Mouse (Mus musculus): ENCODE data around the gene Khdc4. TPM values are rescaled to one million over a fixed set of nuclear protein-coding genes. Genes with fewer than 3 reads are reported as not detected.

The Khdc4 gene
- polyA plus RNA-seq, 1 experiment from 2014 or later: 60.2 TPM

DNA sequence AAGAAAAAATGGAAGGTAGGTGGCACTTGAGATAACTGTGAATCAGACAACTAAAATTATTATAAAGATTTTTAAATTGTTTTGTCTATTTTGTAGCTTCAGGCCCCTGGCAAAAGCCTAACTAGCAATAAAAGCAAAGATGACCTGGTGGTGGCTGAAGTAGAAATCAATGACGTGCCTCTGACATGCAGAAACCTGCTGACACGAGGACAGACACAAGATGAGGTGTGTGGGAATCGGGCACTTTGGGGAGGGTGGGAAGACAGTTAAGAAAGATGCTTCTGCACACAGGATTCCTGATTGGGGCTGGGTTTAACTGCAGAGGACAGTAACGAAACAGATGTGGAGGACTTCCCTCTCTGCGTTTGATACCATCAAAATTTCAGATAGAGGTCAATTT, 3.5 kb downstream of the Khdc4 start:
- peaks cover 70% of the 10 kb centered on the region for H3K36me3 ChIP-seq (ENCODE audit: control insufficient read depth, insufficient read depth, low read length)
- H3K4me1 ChIP-seq (ENCODE audit: control insufficient read depth in 2 of 2, insufficient read depth in 2 of 2, low read length in 2 of 2): peaks cover 3 to 20% of the 10 kb centered on the region in 2 experiments; a peak in 3 of 4 replicates
- 70% methylated on average over 5 of the region's 5 CpGs for WGBS
- H3K27me3 ChIP-seq (ENCODE audit: control insufficient read depth, insufficient read depth, low read length): no peaks in the 10 kb centered on the region
- H3K4me2 ChIP-seq (ENCODE audit: low read length): no peak overlapping the region
- no peak overlapping the region for H3K9ac ChIP-seq (ENCODE audit: low read length)
- no peak overlapping the region for H3K4me3 ChIP-seq (ENCODE audit: control insufficient read depth in 1 of 2, insufficient read depth in 1 of 2, low read depth in 1 of 2, low read length in 2 of 2)
- no peak overlapping the region for H3K27ac ChIP-seq (replicated peaks in 1 of 2; ENCODE audit: control insufficient read depth in 1 of 2, insufficient read depth in 1 of 2, low read depth in 2 of 2, low read length in 2 of 2)
- ATAC-seq (ENCODE audit: insufficient number of reproducible peaks, insufficient read depth, low FRiP score, low read depth): no peak
- H3K9me3 ChIP-seq (ENCODE audit: control insufficient read depth, low read length): no peaks in the 10 kb centered on the region

GRCm38 (mm10) chr3:88695545-88695944, 9.9 kb downstream of the Khdc4 start:
- no peak for ATAC-seq (ENCODE audit: insufficient number of reproducible peaks, insufficient read depth, low FRiP score, low read depth)
- Histone ChIP-seq H3K9me3 (ENCODE audit: control insufficient read depth, low read length) (no peaks in the 10 kb centered on the region), H3K27me3 (ENCODE audit: control insufficient read depth, insufficient read depth, low read length) (no peaks in the 10 kb centered on the region), H3K4me3 (ENCODE audit: control insufficient read depth in 1 of 2, insufficient read depth in 1 of 2, low read depth in 1 of 2, low read length in 2 of 2) (no peak overlapping the region), H3K27ac (replicated peaks in 1 of 2; ENCODE audit: control insufficient read depth in 1 of 2, insufficient read depth in 1 of 2, low read depth in 2 of 2, low read length in 2 of 2) (no peak overlapping the region), H3K9ac (ENCODE audit: low read length) (no peak overlapping the region), H3K4me2 (ENCODE audit: low read length) (no peak overlapping the region), H3K36me3 (ENCODE audit: control insufficient read depth, insufficient read depth, low read length) (peaks cover 99% of the 10 kb centered on the region), H3K4me1 (ENCODE audit: control insufficient read depth in 2 of 2, insufficient read depth in 2 of 2, low read length in 2 of 2) (peaks cover 0 to 5% of the 10 kb centered on the region in 2 experiments; a peak in 3 of 4 replicates)

GRCm38 (mm10) chr3:88698051-88698450, 12.4 kb downstream of the Khdc4 start:
- WGBS: 97% methylated on average over 1 of the region's 1 CpGs
- Histone ChIP-seq H3K9ac (ENCODE audit: low read length) (no peak overlapping the region), H3K4me2 (ENCODE audit: low read length) (no peak overlapping the region), H3K9me3 (ENCODE audit: control insufficient read depth, low read length) (no peaks in the 10 kb centered on the region), H3K4me1 (ENCODE audit: control insufficient read depth in 2 of 2, insufficient read depth in 2 of 2, low read length in 2 of 2) (peaks cover 2 to 19% of the 10 kb centered on the region in 2 experiments; a peak in 3 of 4 replicates), H3K36me3 (ENCODE audit: control insufficient read depth, insufficient read depth, low read length) (peaks cover 96% of the 10 kb centered on the region), H3K27me3 (ENCODE audit: control insufficient read depth, insufficient read depth, low read length) (no peaks in the 10 kb centered on the region), H3K27ac (replicated peaks in 1 of 2; ENCODE audit: control insufficient read depth in 1 of 2, insufficient read depth in 1 of 2, low read depth in 2 of 2, low read length in 2 of 2) (no peak overlapping the region), H3K4me3 (ENCODE audit: control insufficient read depth in 1 of 2, insufficient read depth in 1 of 2, low read depth in 1 of 2, low read length in 2 of 2) (no peak overlapping the region)
- no peak for ATAC-seq (ENCODE audit: insufficient number of reproducible peaks, insufficient read depth, low FRiP score, low read depth)

DNA sequence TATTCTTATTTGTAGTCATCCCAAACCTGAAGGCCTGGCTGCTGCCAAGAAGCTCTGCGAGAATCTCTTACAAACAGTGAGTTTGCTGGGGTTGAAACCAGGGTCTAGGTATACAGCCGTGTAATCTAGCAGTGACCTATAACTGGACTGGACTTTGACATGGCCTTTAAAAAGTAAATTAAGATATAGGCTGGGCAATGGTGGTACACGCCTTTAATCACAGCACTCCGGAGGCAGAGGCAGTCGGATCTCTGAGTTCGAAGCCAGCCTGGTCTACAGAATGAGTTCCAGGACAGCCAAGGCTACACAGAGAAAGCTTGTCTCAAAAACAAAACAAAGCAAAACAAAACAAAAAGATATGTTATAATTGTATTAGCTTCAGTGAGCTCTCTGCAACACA, 13.2 kb downstream of the Khdc4 start:
- H3K36me3 ChIP-seq (ENCODE audit: control insufficient read depth, insufficient read depth, low read length): peaks cover 96% of the 10 kb centered on the region
- peaks cover 2 to 19% of the 10 kb centered on the region in 2 experiments; a peak in 3 of 4 replicates for H3K4me1 ChIP-seq (ENCODE audit: control insufficient read depth in 2 of 2, insufficient read depth in 2 of 2, low read length in 2 of 2)
- no peak overlapping the region for H3K4me3 ChIP-seq (ENCODE audit: control insufficient read depth in 1 of 2, insufficient read depth in 1 of 2, low read depth in 1 of 2, low read length in 2 of 2)
- no peak overlapping the region for H3K4me2 ChIP-seq (ENCODE audit: low read length)
- no peaks in the 10 kb centered on the region for H3K27me3 ChIP-seq (ENCODE audit: control insufficient read depth, insufficient read depth, low read length)
- no peaks in the 10 kb centered on the region for H3K9me3 ChIP-seq (ENCODE audit: control insufficient read depth, low read length)
- no peak for ATAC-seq (ENCODE audit: insufficient number of reproducible peaks, insufficient read depth, low FRiP score, low read depth)
- 93% methylated on average over 6 of the region's 6 CpGs for WGBS
- H3K9ac ChIP-seq (ENCODE audit: low read length): no peak overlapping the region
- H3K27ac ChIP-seq (replicated peaks in 1 of 2; ENCODE audit: control insufficient read depth in 1 of 2, insufficient read depth in 1 of 2, low read depth in 2 of 2, low read length in 2 of 2): no peak overlapping the region

GRCm38 (mm10) chr3:88700247-88700646, 14.6 kb downstream of the Khdc4 start:
- ATAC-seq (ENCODE audit: insufficient number of reproducible peaks, insufficient read depth, low FRiP score, low read depth): no peak
- 83% methylated on average over 3 of the region's 3 CpGs for WGBS
- Histone ChIP-seq H3K27ac (replicated peaks in 1 of 2; ENCODE audit: control insufficient read depth in 1 of 2, insufficient read depth in 1 of 2, low read depth in 2 of 2, low read length in 2 of 2) (no peak overlapping the region), H3K4me1 (ENCODE audit: control insufficient read depth in 2 of 2, insufficient read depth in 2 of 2, low read length in 2 of 2) (peaks cover 2 to 19% of the 10 kb centered on the region in 2 experiments; a peak in 3 of 4 replicates), H3K9me3 (ENCODE audit: control insufficient read depth, low read length) (no peaks in the 10 kb centered on the region), H3K27me3 (ENCODE audit: control insufficient read depth, insufficient read depth, low read length) (no peaks in the 10 kb centered on the region), H3K36me3 (ENCODE audit: control insufficient read depth, insufficient read depth, low read length) (peaks cover 95% of the 10 kb centered on the region), H3K4me3 (ENCODE audit: control insufficient read depth in 1 of 2, insufficient read depth in 1 of 2, low read depth in 1 of 2, low read length in 2 of 2) (no peak overlapping the region), H3K4me2 (ENCODE audit: low read length) (no peak overlapping the region), H3K9ac (ENCODE audit: low read length) (no peak overlapping the region)

GRCm38 (mm10) chr3:88701222-88701621, 15.6 kb downstream of the Khdc4 start:
- Histone ChIP-seq H3K4me2 (ENCODE audit: low read length) (no peak overlapping the region; the same call in 1 of the 2 replicates), H3K36me3 (ENCODE audit: control insufficient read depth, insufficient read depth, low read length) (peaks cover 94% of the 10 kb centered on the region), H3K27me3 (ENCODE audit: control insufficient read depth, insufficient read depth, low read length) (no peaks in the 10 kb centered on the region), H3K27ac (replicated peaks in 1 of 2; ENCODE audit: control insufficient read depth in 1 of 2, insufficient read depth in 1 of 2, low read depth in 2 of 2, low read length in 2 of 2) (peak overlapping the region in 1 of 2 experiments; percentile 39; a peak in 1 of 4 replicates), H3K9me3 (ENCODE audit: control insufficient read depth, low read length) (no peaks in the 10 kb centered on the region), H3K9ac (ENCODE audit: low read length) (no peak overlapping the region), H3K4me1 (ENCODE audit: control insufficient read depth in 2 of 2, insufficient read depth in 2 of 2, low read length in 2 of 2) (peaks cover 2 to 19% of the 10 kb centered on the region in 2 experiments; a peak in 3 of 4 replicates), H3K4me3 (ENCODE audit: control insufficient read depth in 1 of 2, insufficient read depth in 1 of 2, low read depth in 1 of 2, low read length in 2 of 2) (no peak overlapping the region)
- 24% methylated on average over 3 of the region's 3 CpGs for WGBS
- ATAC-seq (ENCODE audit: insufficient number of reproducible peaks, insufficient read depth, low FRiP score, low read depth): peak; percentile 64

DNA sequence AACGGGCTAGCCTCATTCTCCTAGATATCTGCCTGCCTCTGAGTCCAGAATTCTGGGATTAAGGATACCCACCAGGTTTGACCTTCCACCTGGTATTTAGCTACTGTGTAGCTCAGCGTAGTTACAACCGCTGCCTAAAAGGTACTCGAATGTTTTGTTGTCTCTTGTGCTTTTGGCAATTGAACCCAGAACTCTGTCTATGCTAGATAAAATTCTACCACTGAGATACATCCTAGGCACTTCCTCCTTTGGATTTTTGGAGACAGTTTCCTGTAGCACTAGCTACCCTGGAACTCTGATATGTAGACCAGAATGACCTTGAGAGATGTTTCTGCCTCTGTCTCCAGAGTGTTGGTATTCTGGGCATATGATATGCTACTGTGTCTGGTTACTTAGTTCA, 28.1 kb downstream of the Khdc4 start:
- no peaks in the 10 kb centered on the region for H3K27me3 ChIP-seq (ENCODE audit: control insufficient read depth, insufficient read depth, low read length)
- WGBS: 90% methylated on average over 4 of the region's 4 CpGs
- H3K4me3 ChIP-seq (ENCODE audit: control insufficient read depth in 1 of 2, insufficient read depth in 1 of 2, low read depth in 1 of 2, low read length in 2 of 2): no peak overlapping the region
- no peaks in the 10 kb centered on the region for H3K9me3 ChIP-seq (ENCODE audit: control insufficient read depth, low read length)
- no peak overlapping the region for H3K9ac ChIP-seq (ENCODE audit: low read length)
- H3K27ac ChIP-seq (replicated peaks in 1 of 2; ENCODE audit: control insufficient read depth in 1 of 2, insufficient read depth in 1 of 2, low read depth in 2 of 2, low read length in 2 of 2): no peak overlapping the region
- H3K36me3 ChIP-seq (ENCODE audit: control insufficient read depth, insufficient read depth, low read length): peaks cover 67% of the 10 kb centered on the region
- peaks cover 7 to 10% of the 10 kb centered on the region in 2 experiments for H3K4me1 ChIP-seq (ENCODE audit: control insufficient read depth in 2 of 2, insufficient read depth in 2 of 2, low read length in 2 of 2)
- no peak for ATAC-seq (ENCODE audit: insufficient number of reproducible peaks, insufficient read depth, low FRiP score, low read depth)
- no peak overlapping the region for H3K4me2 ChIP-seq (ENCODE audit: low read length)

DNA sequence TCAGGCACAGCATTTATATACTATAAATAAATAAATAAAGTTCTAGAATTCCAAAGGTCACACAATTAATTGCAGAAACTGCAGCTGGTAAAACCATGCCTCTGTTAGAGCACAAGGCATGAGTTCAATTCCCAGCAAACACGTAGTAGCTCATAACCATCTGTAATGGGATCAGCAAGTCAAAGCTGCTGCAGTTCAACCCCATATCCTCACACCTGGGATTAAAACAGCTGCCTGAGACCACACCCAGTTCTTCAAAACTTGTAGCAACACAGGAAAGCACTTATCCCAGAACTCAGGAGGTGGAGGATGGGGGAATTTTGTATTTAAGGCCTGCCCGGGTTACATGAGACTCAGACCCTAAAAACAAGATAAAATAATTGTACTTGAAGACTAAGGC, 29.1 kb downstream of the Khdc4 start:
- no peak overlapping the region for H3K27ac ChIP-seq (replicated peaks in 1 of 2; ENCODE audit: control insufficient read depth in 1 of 2, insufficient read depth in 1 of 2, low read depth in 2 of 2, low read length in 2 of 2)
- H3K9me3 ChIP-seq (ENCODE audit: control insufficient read depth, low read length): no peaks in the 10 kb centered on the region
- H3K4me1 ChIP-seq (ENCODE audit: control insufficient read depth in 2 of 2, insufficient read depth in 2 of 2, low read length in 2 of 2): peaks cover 12 to 18% of the 10 kb centered on the region in 2 experiments
- 63% methylated on average over 2 of the region's 2 CpGs for WGBS
- peaks cover 61% of the 10 kb centered on the region for H3K36me3 ChIP-seq (ENCODE audit: control insufficient read depth, insufficient read depth, low read length)
- no peaks in the 10 kb centered on the region for H3K27me3 ChIP-seq (ENCODE audit: control insufficient read depth, insufficient read depth, low read length)
- no peak overlapping the region for H3K9ac ChIP-seq (ENCODE audit: low read length)
- H3K4me2 ChIP-seq (ENCODE audit: low read length): no peak overlapping the region
- ATAC-seq (ENCODE audit: insufficient number of reproducible peaks, insufficient read depth, low FRiP score, low read depth): no peak
- H3K4me3 ChIP-seq (ENCODE audit: control insufficient read depth in 1 of 2, insufficient read depth in 1 of 2, low read depth in 1 of 2, low read length in 2 of 2): no peak overlapping the region
